Mouse (Mus musculus): ENCODE measurements around the gene Tmem191c. TPM values are rescaled to one million over a fixed set of nuclear protein-coding genes. Genes with fewer than 3 reads are reported as not detected.

The Tmem191c gene
- polyA plus RNA-seq, 1 experiment from 2014 or later: 6.8 TPM

- WGBS: 83% methylated on average over 2 of the region's 2 CpGs
- H3K36me3 ChIP-seq (ENCODE audit: control insufficient read depth, insufficient read depth, low read length): peaks cover 18% of the 10 kb centered on the region
- H3K9me3 ChIP-seq (ENCODE audit: control insufficient read depth, low read length): no peaks in the 10 kb centered on the region
- H3K4me1 ChIP-seq (ENCODE audit: control insufficient read depth, insufficient read depth, low read length): peaks cover 15% of the 10 kb centered on the region
- DNase-seq (ENCODE audit: low spot score): no peak
- no peak overlapping the region for H3K4me2 ChIP-seq (ENCODE audit: low read depth)
- H3K9ac ChIP-seq (ENCODE audit: low read length): no peak overlapping the region
- no peak overlapping the region for H3K4me3 ChIP-seq (ENCODE audit: low read depth, low read length)
- ATAC-seq (ENCODE audit: insufficient read depth, low FRiP score, low TSS enrichment): no peak
- no peak overlapping the region for H3K27ac ChIP-seq (ENCODE audit: low read depth, low read length)
- no peaks in the 10 kb centered on the region for H3K27me3 ChIP-seq (ENCODE audit: control insufficient read depth, insufficient read depth, low read length)
Observed at GRCm38 (mm10) chr16:17255270-17255669, 20.6 kb upstream of the Tmem191c start.

- Histone ChIP-seq H3K9me3 (ENCODE audit: control insufficient read depth, low read length) (no peaks in the 10 kb centered on the region), H3K27ac (ENCODE audit: low read depth, low read length) (no peak overlapping the region), H3K4me1 (ENCODE audit: control insufficient read depth, insufficient read depth, low read length) (peaks cover 15% of the 10 kb centered on the region), H3K9ac (ENCODE audit: low read length) (no peak overlapping the region), H3K36me3 (ENCODE audit: control insufficient read depth, insufficient read depth, low read length) (peaks cover 18% of the 10 kb centered on the region), H3K4me3 (ENCODE audit: low read depth, low read length) (no peak overlapping the region), H3K4me2 (ENCODE audit: low read depth) (no peak overlapping the region), H3K27me3 (ENCODE audit: control insufficient read depth, insufficient read depth, low read length) (no peaks in the 10 kb centered on the region)
- ATAC-seq (ENCODE audit: insufficient read depth, low FRiP score, low TSS enrichment) (no peak), DNase-seq (ENCODE audit: low spot score) (no peak)
- WGBS: 92% methylated on average over 9 of the region's 9 CpGs
Observed at GRCm38 (mm10) chr16:17257359-17257821, 18.5 kb upstream of the Tmem191c start.

GRCm38 (mm10) chr16:17258917-17259316 is 17.0 kb upstream of the Tmem191c start:
- peaks cover 3% of the 10 kb centered on the region for H3K4me1 ChIP-seq (ENCODE audit: control insufficient read depth, insufficient read depth, low read length)
- H3K4me3 ChIP-seq (ENCODE audit: low read depth, low read length): no peak overlapping the region
- H3K36me3 ChIP-seq (ENCODE audit: control insufficient read depth, insufficient read depth, low read length): peaks cover 18% of the 10 kb centered on the region
- no peak overlapping the region for H3K9ac ChIP-seq (ENCODE audit: low read length)
- no peak overlapping the region for H3K27ac ChIP-seq (ENCODE audit: low read depth, low read length)
- H3K9me3 ChIP-seq (ENCODE audit: control insufficient read depth, low read length): no peaks in the 10 kb centered on the region
- H3K27me3 ChIP-seq (ENCODE audit: control insufficient read depth, insufficient read depth, low read length): no peaks in the 10 kb centered on the region
- ATAC-seq (ENCODE audit: insufficient read depth, low FRiP score, low TSS enrichment): no peak
- no peak for DNase-seq (ENCODE audit: low spot score)
- H3K4me2 ChIP-seq (ENCODE audit: low read depth): no peak overlapping the region
- 96% methylated on average over 12 of the region's 12 CpGs for WGBS

GRCm38 (mm10) chr16:17261341-17261740 is 14.5 kb upstream of the Tmem191c start:
- H3K36me3 ChIP-seq (ENCODE audit: control insufficient read depth, insufficient read depth, low read length): peaks cover 16% of the 10 kb centered on the region
- no peak overlapping the region for H3K4me2 ChIP-seq (ENCODE audit: low read depth)
- no peak overlapping the region for H3K9ac ChIP-seq (ENCODE audit: low read length)
- 82% methylated on average over 1 of the region's 1 CpGs for WGBS
- H3K4me1 ChIP-seq (ENCODE audit: control insufficient read depth, insufficient read depth, low read length): no peaks in the 10 kb centered on the region
- H3K27me3 ChIP-seq (ENCODE audit: control insufficient read depth, insufficient read depth, low read length): no peaks in the 10 kb centered on the region
- H3K4me3 ChIP-seq (ENCODE audit: low read depth, low read length): no peak overlapping the region
- no peaks in the 10 kb centered on the region for H3K9me3 ChIP-seq (ENCODE audit: control insufficient read depth, low read length)
- no peak for DNase-seq (ENCODE audit: low spot score)
- H3K27ac ChIP-seq (ENCODE audit: low read depth, low read length): no peak overlapping the region
- ATAC-seq (ENCODE audit: insufficient read depth, low FRiP score, low TSS enrichment): no peak

GRCm38 (mm10) chr16:17266113-17266512 is 9.8 kb upstream of the Tmem191c start:
- Histone ChIP-seq H3K4me1 (ENCODE audit: control insufficient read depth, insufficient read depth, low read length) (no peaks in the 10 kb centered on the region), H3K9me3 (ENCODE audit: control insufficient read depth, low read length) (peaks cover 2% of the 10 kb centered on the region; the same call in 1 of the 2 replicates), H3K27me3 (ENCODE audit: control insufficient read depth, insufficient read depth, low read length) (no peaks in the 10 kb centered on the region), H3K27ac (ENCODE audit: low read depth, low read length) (no peak overlapping the region), H3K36me3 (ENCODE audit: control insufficient read depth, insufficient read depth, low read length) (no peaks in the 10 kb centered on the region), H3K4me3 (ENCODE audit: low read depth, low read length) (no peak overlapping the region), H3K9ac (ENCODE audit: low read length) (no peak overlapping the region), H3K4me2 (ENCODE audit: low read depth) (no peak overlapping the region)
- WGBS: 89% methylated on average over 3 of the region's 3 CpGs
- DNase-seq (ENCODE audit: low spot score): no peak
- ATAC-seq (ENCODE audit: insufficient read depth, low FRiP score, low TSS enrichment): no peak

- Histone ChIP-seq H3K27me3 (ENCODE audit: control insufficient read depth, insufficient read depth, low read length) (no peaks in the 10 kb centered on the region), H3K9me3 (ENCODE audit: control insufficient read depth, low read length) (peaks cover 2% of the 10 kb centered on the region; the same call in 1 of the 2 replicates), H3K4me2 (ENCODE audit: low read depth) (no peak overlapping the region), H3K9ac (ENCODE audit: low read length) (no peak overlapping the region), H3K4me3 (ENCODE audit: low read depth, low read length) (no peak overlapping the region), H3K4me1 (ENCODE audit: control insufficient read depth, insufficient read depth, low read length) (no peaks in the 10 kb centered on the region), H3K36me3 (ENCODE audit: control insufficient read depth, insufficient read depth, low read length) (no peaks in the 10 kb centered on the region), H3K27ac (ENCODE audit: low read depth, low read length) (no peak overlapping the region)
- WGBS: 67% methylated on average over 5 of the region's 5 CpGs
- no peak for DNase-seq (ENCODE audit: low spot score)
- no peak for ATAC-seq (ENCODE audit: insufficient read depth, low FRiP score, low TSS enrichment)
Observed at GRCm38 (mm10) chr16:17267937-17268336, 7.9 kb upstream of the Tmem191c start.

- ATAC-seq (ENCODE audit: insufficient read depth, low FRiP score, low TSS enrichment) (no peak), DNase-seq (ENCODE audit: low spot score) (no peak)
- no peaks in the 10 kb centered on the region for H3K4me1 ChIP-seq (ENCODE audit: control insufficient read depth, insufficient read depth, low read length)
- no peak overlapping the region for H3K4me2 ChIP-seq (ENCODE audit: low read depth)
- no peak overlapping the region for H3K4me3 ChIP-seq (ENCODE audit: low read depth, low read length)
- no peaks in the 10 kb centered on the region for H3K36me3 ChIP-seq (ENCODE audit: control insufficient read depth, insufficient read depth, low read length)
- peaks cover 2% of the 10 kb centered on the region; the same call in 1 of the 2 replicates for H3K9me3 ChIP-seq (ENCODE audit: control insufficient read depth, low read length)
- no peaks in the 10 kb centered on the region for H3K27me3 ChIP-seq (ENCODE audit: control insufficient read depth, insufficient read depth, low read length)
- H3K9ac ChIP-seq (ENCODE audit: low read length): no peak overlapping the region
- WGBS: 92% methylated on average over 5 of the region's 5 CpGs
- H3K27ac ChIP-seq (ENCODE audit: low read depth, low read length): no peak overlapping the region
Observed at GRCm38 (mm10) chr16:17269872-17270271, 6.0 kb upstream of the Tmem191c start.

- no peaks in the 10 kb centered on the region for H3K4me1 ChIP-seq (ENCODE audit: control insufficient read depth, insufficient read depth, low read length)
- H3K27ac ChIP-seq (ENCODE audit: low read depth, low read length): no peak overlapping the region
- no peak overlapping the region for H3K4me3 ChIP-seq (ENCODE audit: low read depth, low read length)
- 76% methylated on average over 4 of the region's 4 CpGs for WGBS
- H3K9me3 ChIP-seq (ENCODE audit: control insufficient read depth, low read length): peaks cover 2% of the 10 kb centered on the region; the same call in 1 of the 2 replicates
- ATAC-seq (ENCODE audit: insufficient read depth, low FRiP score, low TSS enrichment) (no peak), DNase-seq (ENCODE audit: low spot score) (no peak)
- H3K4me2 ChIP-seq (ENCODE audit: low read depth): no peak overlapping the region
- H3K9ac ChIP-seq (ENCODE audit: low read length): no peak overlapping the region
- H3K36me3 ChIP-seq (ENCODE audit: control insufficient read depth, insufficient read depth, low read length): no peaks in the 10 kb centered on the region
- no peaks in the 10 kb centered on the region for H3K27me3 ChIP-seq (ENCODE audit: control insufficient read depth, insufficient read depth, low read length)
Observed at GRCm38 (mm10) chr16:17271124-17271523, 4.8 kb upstream of the Tmem191c start.

GRCm38 (mm10) chr16:17271856-17272255 is 4.0 kb upstream of the Tmem191c start:
- Histone ChIP-seq H3K27me3 (ENCODE audit: control insufficient read depth, insufficient read depth, low read length) (peaks cover 3% of the 10 kb centered on the region), H3K4me2 (ENCODE audit: low read depth) (no peak overlapping the region), H3K36me3 (ENCODE audit: control insufficient read depth, insufficient read depth, low read length) (no peaks in the 10 kb centered on the region), H3K4me1 (ENCODE audit: control insufficient read depth, insufficient read depth, low read length) (no peaks in the 10 kb centered on the region), H3K4me3 (ENCODE audit: low read depth, low read length) (no peak overlapping the region), H3K9ac (ENCODE audit: low read length) (no peak overlapping the region), H3K27ac (ENCODE audit: low read depth, low read length) (no peak overlapping the region), H3K9me3 (ENCODE audit: control insufficient read depth, low read length) (peaks cover 2% of the 10 kb centered on the region; the same call in 1 of the 2 replicates)
- no peak for DNase-seq (ENCODE audit: low spot score)
- WGBS: 74% methylated on average over 6 of the region's 6 CpGs
- no peak for ATAC-seq (ENCODE audit: insufficient read depth, low FRiP score, low TSS enrichment)
